Mouse (Mus musculus) liver, embryonic 16.5 days (tissue): ENCODE results near the gene Otop2. TPM values are rescaled to one million over a fixed set of nuclear protein-coding genes. Genes with fewer than 3 reads are reported as not detected.
A peak's percentile ranks its signal among the peaks of the same experiment; 100 is the strongest.

Source experiments
- ATAC-seq: fragments of 200-750 bp; cut with Nextera tagmentation; 2 replicates; pipeline ENCODE4 v1.8.0; 2017; ENCODE audit warnings: low read depth, mild to moderate bottlenecking, moderate number of reproducible peaks, moderate library complexity
- H3K27ac ChIP-seq: fragments of 300-500 bp; sonication (generic); 2 replicates; pipeline ENCODE4 v1.5.1; 2014; ENCODE audit warnings: mild to moderate bottlenecking, low read length
- H3K27me3 ChIP-seq: fragments of 300-500 bp; sonication (generic); 2 replicates; pipeline ENCODE4 v1.6.1; 2014; ENCODE audit warnings: low read depth, low read length, mixed read lengths; ENCODE audit not compliant: control insufficient read depth, insufficient read depth
- H3K36me3 ChIP-seq: fragments of 300-500 bp; sonication (generic); 2 replicates; pipeline ENCODE4 v1.6.1; 2014; ENCODE audit warnings: mild to moderate bottlenecking; ENCODE audit not compliant: control insufficient read depth, insufficient read depth
- H3K4me1 ChIP-seq: fragments of 300-500 bp; sonication (generic); 2 replicates; pipeline ENCODE4 v1.6.1; 2014; ENCODE audit warnings: low read depth, low read length, mixed read lengths; ENCODE audit not compliant: control insufficient read depth
- H3K4me2 ChIP-seq: fragments of 300-500 bp; sonication (generic); 2 replicates; pipeline ENCODE4 v1.6.1; 2014; ENCODE audit warnings: low read depth, low read length, mixed read lengths
- H3K4me3 ChIP-seq: fragments of 300-500 bp; sonication (generic); 2 replicates; pipeline ENCODE4 v1.5.1; 2014; ENCODE audit warnings: low read depth, mild to moderate bottlenecking, low read length
- H3K9ac ChIP-seq: fragments of 300-500 bp; sonication (generic); 2 replicates; pipeline ENCODE4 v1.6.1; 2014; ENCODE audit warnings: low read depth, low read length
- H3K9me3 ChIP-seq: fragments of 300-500 bp; sonication (generic); replicated peaks from 2 replicates; pipeline ENCODE4 v1.6.1; 2016; ENCODE audit warnings: low read length; ENCODE audit not compliant: control insufficient read depth
- WGBS: fragments of 180-500 bp; shearing (Covaris S2); extraction: QIAGEN DNeasy Blood & Tissue Kit; methylation state at CpG from one replicate; pipeline ENCODE4 v1.1.7; 2014; ENCODE audit not compliant: insufficient replicate concordance; 5-methylcytosine and 5-hydroxymethylcytosine counted together
- polyA plus RNA-seq: library from polyadenylated mRNA; unstranded; fragments of >200 nt; fragmentation: Nextera tagmentation; extraction: Ambion mirVana; gene quantifications from 2 replicates; pipeline ENCODE4 v1.2.1, GENCODE M21; 2015

Otop2 gene
- polyA plus RNA-seq, 1 experiment from 2014 or later = not detected

GRCm38 (mm10) chr11:115267061-115267883, 39.7 kb upstream of the Otop2 start, which contains the start of gene Grin2c:
Gene Grin2c, minus strand, starts transcription at chr11:115267243.
- Histone ChIP-seq H3K36me3 (no peaks in the 10 kb centered on the region), H3K27me3 (peaks cover 53% of the 10 kb centered on the region), H3K4me1 (peaks cover 5% of the 10 kb centered on the region), H3K9ac (no peak within 1 kb of the TSS), H3K9me3 (no peaks in the 10 kb centered on the region), H3K27ac (no peak within 1 kb of the TSS), H3K4me3 (peak within 1 kb of the TSS; percentile 30), H3K4me2 (peak within 1 kb of the TSS; percentile 28; the same call in 1 of the 2 replicates)
- 10% methylated on average over 25 of the region's 50 CpGs for WGBS
- ATAC-seq = no peak

GRCm38 (mm10) chr11:115267958-115268357, 39.0 kb upstream of the Otop2 start:
- no peak overlapping the region for H3K9ac ChIP-seq
- no peak overlapping the region for H3K27ac ChIP-seq
- whole genome bisulfite sequencing = 67% methylated on average over 11 of the region's 11 CpGs
- no peaks in the 10 kb centered on the region for H3K9me3 ChIP-seq
- peaks cover 50% of the 10 kb centered on the region for H3K27me3 ChIP-seq
- ATAC-seq = no peak
- H3K36me3 ChIP-seq = no peaks in the 10 kb centered on the region
- no peak overlapping the region for H3K4me3 ChIP-seq
- peaks cover 5% of the 10 kb centered on the region for H3K4me1 ChIP-seq
- no peak overlapping the region for H3K4me2 ChIP-seq

GRCm38 (mm10) chr11:115269330-115270066, 37.5 kb upstream of the Otop2 start:
- H3K9me3 ChIP-seq = no peaks in the 10 kb centered on the region
- H3K4me3 ChIP-seq = no peak overlapping the region
- H3K4me2 ChIP-seq = no peak overlapping the region
- H3K9ac ChIP-seq = no peak overlapping the region
- H3K36me3 ChIP-seq = no peaks in the 10 kb centered on the region
- no peak overlapping the region for H3K27ac ChIP-seq
- peaks cover 39% of the 10 kb centered on the region for H3K27me3 ChIP-seq
- 77% methylated on average over 27 of the region's 27 CpGs for WGBS
- ATAC-seq = no peak
- H3K4me1 ChIP-seq = peaks cover 11% of the 10 kb centered on the region

GRCm38 (mm10) chr11:115270148-115270861, 36.7 kb upstream of the Otop2 start:
- no peak for ATAC-seq
- H3K4me1 ChIP-seq = peaks cover 15% of the 10 kb centered on the region
- no peak overlapping the region for H3K9ac ChIP-seq
- H3K27ac ChIP-seq = no peak overlapping the region
- H3K4me2 ChIP-seq = no peak overlapping the region
- H3K9me3 ChIP-seq = no peaks in the 10 kb centered on the region
- peaks cover 32% of the 10 kb centered on the region for H3K27me3 ChIP-seq
- H3K4me3 ChIP-seq = no peak overlapping the region
- no peaks in the 10 kb centered on the region for H3K36me3 ChIP-seq
- 37% methylated on average over 19 of the region's 19 CpGs for WGBS

GRCm38 (mm10) chr11:115271052-115271451, 35.9 kb upstream of the Otop2 start:
- Histone ChIP-seq H3K9ac (no peak overlapping the region), H3K27ac (no peak overlapping the region), H3K9me3 (no peaks in the 10 kb centered on the region), H3K4me3 (no peak overlapping the region), H3K27me3 (peaks cover 25% of the 10 kb centered on the region), H3K4me1 (peaks cover 22% of the 10 kb centered on the region), H3K4me2 (no peak overlapping the region), H3K36me3 (no peaks in the 10 kb centered on the region)
- WGBS = 70% methylated on average over 9 of the region's 9 CpGs
- ATAC-seq = no peak

GRCm38 (mm10) chr11:115271481-115271880, 35.5 kb upstream of the Otop2 start:
- no peak overlapping the region for H3K4me2 ChIP-seq
- peaks cover 21% of the 10 kb centered on the region for H3K27me3 ChIP-seq
- H3K4me3 ChIP-seq = no peak overlapping the region
- no peak overlapping the region for H3K27ac ChIP-seq
- no peak for ATAC-seq
- H3K4me1 ChIP-seq = peaks cover 26% of the 10 kb centered on the region
- no peaks in the 10 kb centered on the region for H3K36me3 ChIP-seq
- no peaks in the 10 kb centered on the region for H3K9me3 ChIP-seq
- H3K9ac ChIP-seq = no peak overlapping the region
- 60% methylated on average over 10 of the region's 10 CpGs for WGBS

GRCm38 (mm10) chr11:115272894-115273498, 34.0 kb upstream of the Otop2 start:
- H3K4me1 ChIP-seq = peaks cover 29% of the 10 kb centered on the region
- peaks cover 5% of the 10 kb centered on the region for H3K27me3 ChIP-seq
- no peaks in the 10 kb centered on the region for H3K36me3 ChIP-seq
- H3K4me3 ChIP-seq = no peak overlapping the region
- no peaks in the 10 kb centered on the region for H3K9me3 ChIP-seq
- H3K9ac ChIP-seq = no peak overlapping the region
- H3K27ac ChIP-seq = no peak overlapping the region
- WGBS = 59% methylated on average over 10 of the region's 10 CpGs
- no peak overlapping the region for H3K4me2 ChIP-seq
- no peak for ATAC-seq

GRCm38 (mm10) chr11:115273735-115274134, 33.2 kb upstream of the Otop2 start:
- Histone ChIP-seq H3K9ac (no peak overlapping the region), H3K4me2 (no peak overlapping the region), H3K36me3 (no peaks in the 10 kb centered on the region), H3K9me3 (no peaks in the 10 kb centered on the region), H3K27me3 (no peaks in the 10 kb centered on the region), H3K27ac (no peak overlapping the region), H3K4me1 (peaks cover 31% of the 10 kb centered on the region), H3K4me3 (no peak overlapping the region)
- no peak for ATAC-seq
- WGBS = 49% methylated on average over 7 of the region's 7 CpGs
